Mouse (Mus musculus) midbrain, embryonic 11.5 days (tissue): ENCODE data around the gene Dnah7a. TPM values are rescaled to one million over a fixed set of nuclear protein-coding genes. Genes with fewer than 3 reads are reported as not detected.
A peak's percentile ranks its signal among the peaks of the same experiment; 100 is the strongest.
"Not testable (repeated sequence)": the region's sequence is repeated elsewhere in the genome, so short reads cannot be mapped to it uniquely, and the experiment has no call there.

Source experiments
- ATAC-seq: fragments of 200-750 bp; cut with Nextera tagmentation; 2 replicates; pipeline ENCODE4 v1.8.0; 2017; ENCODE audit warnings: moderate TSS enrichment, moderate library complexity; ENCODE audit not compliant: low FRiP score
- DNase-seq: peaks from one replicate; pipeline ENCODE4 v3.0.0; 2015; ENCODE audit warnings: low spot score; ENCODE audit errors: missing footprints
- H3K27ac ChIP-seq: fragments of 300-500 bp; sonication (generic); 2 replicates; pipeline ENCODE4 v1.5.1; 2014; ENCODE audit warnings: low read depth, low read length
- H3K27me3 ChIP-seq: fragments of 300-500 bp; sonication (generic); 2 replicates; pipeline ENCODE4 v1.6.1; 2014; ENCODE audit warnings: mild to moderate bottlenecking, low read length, moderate library complexity, mixed read lengths; ENCODE audit not compliant: control insufficient read depth, insufficient read depth
- H3K36me3 ChIP-seq: fragments of 300-500 bp; sonication (generic); 2 replicates; pipeline ENCODE4 v1.6.1; 2014; ENCODE audit warnings: mild to moderate bottlenecking, low read length, moderate library complexity, mixed read lengths; ENCODE audit not compliant: control insufficient read depth, insufficient read depth
- H3K4me1 ChIP-seq: fragments of 300-500 bp; sonication (generic); 2 replicates; pipeline ENCODE4 v1.6.1; 2014; ENCODE audit warnings: low read length; ENCODE audit not compliant: control insufficient read depth, insufficient read depth
- H3K4me2 ChIP-seq: fragments of 300-500 bp; sonication (generic); 2 replicates; pipeline ENCODE4 v1.6.1; 2014; ENCODE audit warnings: mild to moderate bottlenecking, moderate library complexity
- H3K4me3 ChIP-seq: fragments of 300-500 bp; sonication (generic); 2 replicates; pipeline ENCODE4 v1.5.1; 2014; ENCODE audit warnings: low read depth, low read length
- H3K9ac ChIP-seq: fragments of 300-500 bp; sonication (generic); 2 replicates; pipeline ENCODE4 v1.6.1; 2014; ENCODE audit warnings: low read length
- H3K9me3 ChIP-seq: fragments of 300-500 bp; sonication (generic); 2 replicates; pipeline ENCODE4 v1.6.1; 2016; ENCODE audit warnings: low read length; ENCODE audit not compliant: control insufficient read depth
- WGBS: fragments of 180-500 bp; shearing (Covaris S2); extraction: QIAGEN DNeasy Blood & Tissue Kit; methylation state at CpG from one replicate; pipeline ENCODE4 v1.1.7; 2014; 5-methylcytosine and 5-hydroxymethylcytosine counted together
- microRNA-seq: library from miRNA; unstranded; fragments of <30 nt; microRNA quantifications from one replicate; pipeline ENCODE4, GENCODE M21; 2017
- polyA plus RNA-seq: library from polyadenylated mRNA; unstranded; fragments of >200 nt; fragmentation: Nextera tagmentation; extraction: Ambion mirVana; gene quantifications from 2 replicates; pipeline ENCODE4 v1.2.1, GENCODE M21; 2014

Gene Dnah7a
- polyA plus RNA-seq, 1 experiment from 2014 or later, result 10.1 TPM

- WGBS, result 74% methylated on average over 3 of the region's 3 CpGs
- no peaks in the 10 kb centered on the region for H3K9me3 ChIP-seq
- no peak overlapping the region for H3K4me3 ChIP-seq
- no peak overlapping the region for H3K4me2 ChIP-seq
- H3K36me3 ChIP-seq, result no peaks in the 10 kb centered on the region
- no peaks in the 10 kb centered on the region for H3K27me3 ChIP-seq
- DNase-seq, result no peak
- ATAC-seq, result no peak
- no peak overlapping the region for H3K27ac ChIP-seq
- no peak overlapping the region for H3K9ac ChIP-seq
- no peaks in the 10 kb centered on the region for H3K4me1 ChIP-seq
These were observed 328.9 kb downstream of the Dnah7a start for GRCm38 (mm10) chr1:53377731-53378130.

GRCm38 (mm10) chr1:53375965-53376364 lies 330.6 kb downstream of the Dnah7a start:
- H3K9ac ChIP-seq, H3K4me3 ChIP-seq, H3K36me3 ChIP-seq, DNase-seq, H3K27me3 ChIP-seq, H3K4me1 ChIP-seq, ATAC-seq, H3K9me3 ChIP-seq, H3K27ac ChIP-seq, H3K4me2 ChIP-seq: not testable (repeated sequence)
- WGBS, result 81% methylated on average over 2 of the region's 2 CpGs

- Histone ChIP-seq H3K4me1 (no peaks in the 10 kb centered on the region), H3K36me3 (no peaks in the 10 kb centered on the region), H3K4me3 (no peak overlapping the region), H3K9me3 (no peaks in the 10 kb centered on the region), H3K27me3 (no peaks in the 10 kb centered on the region), H3K27ac (no peak overlapping the region), H3K4me2 (no peak overlapping the region), H3K9ac (no peak overlapping the region)
- no peak for ATAC-seq
- DNase-seq, result no peak
These were observed 347.6 kb downstream of the Dnah7a start for GRCm38 (mm10) chr1:53358988-53359387.

- WGBS, result under 1% methylated on average over 43 of the region's 44 CpGs
- ATAC-seq, result peak; percentile 100
- no peaks in the 10 kb centered on the region for H3K9me3 ChIP-seq
- peak; percentile 99 for DNase-seq
- 0 out of 2 replicates have a peak within 1 kb of the TSS, but pooled peaks have one; percentile 57 for H3K27ac ChIP-seq
- H3K4me3 ChIP-seq, result peak within 1 kb of the TSS; percentile 79
- peak within 1 kb of the TSS; percentile 44 for H3K4me2 ChIP-seq
- peaks cover 8% of the 10 kb centered on the region; the same call in 1 of the 2 replicates for H3K36me3 ChIP-seq
- H3K4me1 ChIP-seq, result peaks cover 5% of the 10 kb centered on the region; the same call in 1 of the 2 replicates
- H3K27me3 ChIP-seq, result no peaks in the 10 kb centered on the region
- H3K9ac ChIP-seq, result peak within 1 kb of the TSS; percentile 92
These were observed 354.0 kb downstream of the Dnah7a start, which contains the start of the genes Asdurf, Gm28551 and Asnsd1 for GRCm38 (mm10) chr1:53352327-53353261. Gene Asdurf (minus strand): TSS chr1:53352619. Gene Gm28551 (minus strand): TSS chr1:53352667. Gene Asnsd1 (minus strand): TSS chr1:53352752.

Small RNA genes lying within 50 kb of the gene (microRNA-seq; reads per million reads assigned to microRNA genes)
- gene Gm25240, result not detected

Other genes with a start within 250 kb of the Dnah7a start
- 9.9 and 10.0 TPM in 2 replicates for gene Stk17b, start 78.4 kb upstream of the Dnah7a start, polyA plus RNA-seq